Mouse (Mus musculus) spleen, adult 2 months (tissue): ENCODE results near the gene Mcrs1.

ENCODE experiments used
- CTCF ChIP-seq: fragments of 200-500 bp; IDR thresholded peaks from 2 replicates; pipeline ENCODE4 v1.5.1; 2011; ENCODE audit warnings: mild to moderate bottlenecking, inconsistent platforms; ENCODE audit not compliant: insufficient read depth, insufficient read length, insufficient replicate concordance; ENCODE audit errors: extremely low read depth
- POLR2A ChIP-seq: fragments of 200-500 bp; IDR thresholded peaks from 2 replicates; pipeline ENCODE4 v1.6.1; 2011; ENCODE audit warnings: low read depth, low read length, inconsistent platforms

- TF ChIP-seq CTCF (no peak), POLR2A (no peak)
Observed at GRCm38 (mm10) chr15:99241249-99241648, 10.5 kb downstream of the Mcrs1 start.
